Mouse (Mus musculus) limb, embryonic 12.5 days (tissue): ENCODE measurements around the gene Dnajc5g. TPM values are rescaled to one million over a fixed set of nuclear protein-coding genes. Genes with fewer than 3 reads are reported as not detected.
A peak's percentile ranks its signal among the peaks of the same experiment; 100 is the strongest.

Experiments used
- ATAC-seq: fragments of 200-750 bp; cut with Nextera tagmentation; 2 replicates; pipeline ENCODE4 v1.8.0; 2017; ENCODE audit warnings: low read depth, moderate TSS enrichment; ENCODE audit not compliant: insufficient number of reproducible peaks, insufficient read depth, low FRiP score, low TSS enrichment
- H3K27ac ChIP-seq: fragments of 300-500 bp; sonication (generic); 2 replicates; pipeline ENCODE4 v1.5.1; 2016; ENCODE audit warnings: mild to moderate bottlenecking, moderate library complexity
- H3K27me3 ChIP-seq: fragments of 300-500 bp; sonication (generic); 2 replicates; pipeline ENCODE4 v1.6.1; 2016; ENCODE audit warnings: mild to moderate bottlenecking, moderate library complexity
- H3K36me3 ChIP-seq: fragments of 300-500 bp; sonication (generic); 2 replicates; pipeline ENCODE4 v1.6.1; 2016; ENCODE audit warnings: mild to moderate bottlenecking, moderate library complexity
- H3K4me1 ChIP-seq: fragments of 300-500 bp; sonication (generic); replicated peaks from 2 replicates; pipeline ENCODE4 v1.6.1; 2016
- H3K4me2 ChIP-seq: fragments of 300-500 bp; sonication (generic); 2 replicates; pipeline ENCODE4 v1.6.1; 2016; ENCODE audit warnings: mild to moderate bottlenecking, moderate library complexity
- H3K4me3 ChIP-seq: fragments of 300-500 bp; sonication (generic); replicated peaks from 2 replicates; pipeline ENCODE4 v1.5.1; 2016; ENCODE audit warnings: mild to moderate bottlenecking
- H3K9ac ChIP-seq: fragments of 300-500 bp; sonication (generic); replicated peaks from 2 replicates; pipeline ENCODE4 v1.6.1; 2016; ENCODE audit warnings: mild to moderate bottlenecking, moderate library complexity
- H3K9me3 ChIP-seq: fragments of 300-500 bp; sonication (generic); 2 replicates; pipeline ENCODE4 v1.6.1; 2016; ENCODE audit warnings: mild to moderate bottlenecking, moderate library complexity
- WGBS: fragments of 180-500 bp; shearing (Covaris S2); methylation state at CpG from one replicate; pipeline ENCODE4 v1.1.7; 2016; 5-methylcytosine and 5-hydroxymethylcytosine counted together
- polyA plus RNA-seq: library from polyadenylated mRNA; unstranded; fragments of >200 nt; fragmentation: Nextera tagmentation; extraction: Ambion mirVana; gene quantifications from 2 replicates; pipeline ENCODE4 v1.2.1, GENCODE M21; 2016

The Dnajc5g gene
- polyA plus RNA-seq, 1 experiment from 2014 or later: not detected

- Histone ChIP-seq H3K4me1 (peaks cover 11% of the 10 kb centered on the region), H3K9me3 (no peaks in the 10 kb centered on the region), H3K27me3 (no peaks in the 10 kb centered on the region), H3K36me3 (peaks cover 47% of the 10 kb centered on the region), H3K4me2 (no peak overlapping the region), H3K9ac (no peak overlapping the region), H3K27ac (no peak overlapping the region), H3K4me3 (no peak overlapping the region)
- ATAC-seq: no peak
- 85% methylated on average over 3 of the region's 3 CpGs for WGBS
Observed at GRCm38 (mm10) chr5:31151746-31152145, 45.7 kb downstream of the Dnajc5g start.

GRCm38 (mm10) chr5:31153516-31154151 lies 47.5 kb downstream of the Dnajc5g start:
- WGBS: 36% methylated on average over 6 of the region's 6 CpGs
- H3K4me1 ChIP-seq: peaks cover 11% of the 10 kb centered on the region
- H3K27ac ChIP-seq: peak overlapping the region; percentile 64; the same call in 1 of the 2 replicates
- no peaks in the 10 kb centered on the region for H3K27me3 ChIP-seq
- H3K4me3 ChIP-seq: peak overlapping the region; percentile 63
- ATAC-seq: peak; percentile 21; the same call in 1 of the 2 replicates
- H3K4me2 ChIP-seq: peak overlapping the region; percentile 87
- H3K9ac ChIP-seq: peak overlapping the region; percentile 63
- peaks cover 53% of the 10 kb centered on the region for H3K36me3 ChIP-seq
- no peaks in the 10 kb centered on the region for H3K9me3 ChIP-seq

- Histone ChIP-seq H3K4me2 (peak within 1 kb of the TSS; percentile 87), H3K36me3 (peaks cover 57% of the 10 kb centered on the region), H3K4me1 (peaks cover 11% of the 10 kb centered on the region), H3K9me3 (no peaks in the 10 kb centered on the region), H3K27ac (peak within 1 kb of the TSS; percentile 79), H3K27me3 (no peaks in the 10 kb centered on the region), H3K9ac (peak within 1 kb of the TSS; percentile 63), H3K4me3 (peak within 1 kb of the TSS; percentile 63)
- WGBS: under 1% methylated on average over 19 of the region's 19 CpGs
- peak; percentile 89 for ATAC-seq
Observed at GRCm38 (mm10) chr5:31154152-31154553, 48.1 kb downstream of the Dnajc5g start, which contains the start of gene Mpv17. TSS of gene Mpv17 (minus strand) at chr5:31154251.

Other genes starting within 250 kb of the Dnajc5g start
- 80.4 and 84.6 TPM in 2 replicates for gene Tmem214, start 238.3 kb upstream of the Dnajc5g start, polyA plus RNA-seq
- 35.8 and 42.0 TPM in 2 replicates for gene Agbl5, start 217.6 kb upstream of the Dnajc5g start, polyA plus RNA-seq
- gene Ost4, start 198.5 kb upstream of the Dnajc5g start, polyA plus RNA-seq: 351 and 355 TPM in 2 replicates
- 221 and 225 TPM in 2 replicates for gene Emilin1, start 192.9 kb upstream of the Dnajc5g start, polyA plus RNA-seq
- gene Khk, start 184.9 kb upstream of the Dnajc5g start, polyA plus RNA-seq: 11.7 and 14.6 TPM in 2 replicates
- gene Cgref1, start 160.7 kb upstream of the Dnajc5g start, polyA plus RNA-seq: 4.1 and 4.4 TPM in 2 replicates
- 132 and 133 TPM in 2 replicates for gene Preb, start 145.9 kb upstream of the Dnajc5g start, polyA plus RNA-seq
- gene Tcf23, start 137.6 kb upstream of the Dnajc5g start, polyA plus RNA-seq: not detected in 2 replicates
- gene Atraid, start 58.0 kb upstream of the Dnajc5g start, polyA plus RNA-seq: 105 and 107 TPM in 2 replicates
- 11.0 and 12.5 TPM in 2 replicates for gene Slc5a6, start 57.4 kb upstream of the Dnajc5g start, polyA plus RNA-seq
- gene Cad, start 51.5 kb upstream of the Dnajc5g start, polyA plus RNA-seq: 48.0 and 50.9 TPM in 2 replicates
- 0.13 and 0.21 TPM in 2 replicates for gene Slc30a3, start 2.0 kb downstream of the Dnajc5g start, polyA plus RNA-seq
- 2.1 and 3.6 TPM in 2 replicates for gene Trim54, start 10.4 kb downstream of the Dnajc5g start, polyA plus RNA-seq
- not detected in 2 replicates for gene Ucn, start 32.5 kb downstream of the Dnajc5g start, polyA plus RNA-seq
- gene Mpv17, start 48.0 kb downstream of the Dnajc5g start, polyA plus RNA-seq: 59.4 and 63.0 TPM in 2 replicates
- gene Gm29609, start 73.6 kb downstream of the Dnajc5g start, polyA plus RNA-seq: 0.80 and 1.5 TPM in 2 replicates
- 101 and 108 TPM in 2 replicates for gene Gtf3c2, start 73.9 kb downstream of the Dnajc5g start, polyA plus RNA-seq
- gene Snx17, start 86.9 kb downstream of the Dnajc5g start, polyA plus RNA-seq: 149 and 153 TPM in 2 replicates
- gene Eif2b4, start 87.1 kb downstream of the Dnajc5g start, polyA plus RNA-seq: 69.3 and 76.1 TPM in 2 replicates
- gene Zfp513, start 96.0 kb downstream of the Dnajc5g start, polyA plus RNA-seq: 16.7 and 19.3 TPM in 2 replicates
- 146 and 153 TPM in 2 replicates for gene Ppm1g, start 114.4 kb downstream of the Dnajc5g start, polyA plus RNA-seq
- 128 and 138 TPM in 2 replicates for gene Nrbp1, start 134.6 kb downstream of the Dnajc5g start, polyA plus RNA-seq
- 0.84 TPM in 1 of 2 replicates, not detected in the other for gene Gm9970, start 134.9 kb downstream of the Dnajc5g start, polyA plus RNA-seq
- 24.4 and 26.3 TPM in 2 replicates for gene Krtcap3, start 145.4 kb downstream of the Dnajc5g start, polyA plus RNA-seq
- gene Ift172, start 184.8 kb downstream of the Dnajc5g start, polyA plus RNA-seq: 55.3 and 55.4 TPM in 2 replicates
- gene Fndc4, start 189.8 kb downstream of the Dnajc5g start, polyA plus RNA-seq: 86.3 and 87.3 TPM in 2 replicates
- gene Gckr, start 191.2 kb downstream of the Dnajc5g start, polyA plus RNA-seq: 0.45 and 0.74 TPM in 2 replicates